Mouse (Mus musculus) myocyte (in vitro differentiated cells): ENCODE measurements around the gene Sh3d19. TPM values are rescaled to one million over a fixed set of nuclear protein-coding genes. Genes with fewer than 3 reads are reported as not detected.

Source experiments
- H3K27me3 ChIP-seq: one replicate; pipeline ENCODE4 v1.6.1; 2011; ENCODE audit not compliant: control insufficient read depth, insufficient read depth, insufficient read length
- H3K36me3 ChIP-seq: one replicate; pipeline ENCODE4 v1.6.1; 2011; ENCODE audit not compliant: control insufficient read depth, insufficient read depth
- H3K4me2 ChIP-seq: one replicate; pipeline ENCODE4 v1.6.1; 2011; ENCODE audit warnings: low read depth, control low read depth
- H3K4me3 ChIP-seq: one replicate; pipeline ENCODE4 v1.5.1; 2011; ENCODE audit warnings: mild to moderate bottlenecking, control low read depth, moderate library complexity
- H3K79me2 ChIP-seq: one replicate; pipeline ENCODE4 v1.6.1; 2011; ENCODE audit not compliant: control insufficient read depth, insufficient read depth
- H3ac ChIP-seq: one replicate; pipeline ENCODE4 v1.6.1; 2011; ENCODE audit not compliant: control insufficient read depth, insufficient read length
- CEBPB ChIP-seq: IDR thresholded peaks from 2 replicates; pipeline ENCODE4 v1.6.1; 2011; ENCODE audit warnings: mild to moderate bottlenecking, moderate library complexity; ENCODE audit not compliant: poor library complexity, insufficient read depth, severe bottlenecking
- E2F4 ChIP-seq: IDR thresholded peaks from one replicate; pipeline ENCODE4 v1.6.1; 2011; ENCODE audit warnings: mild to moderate bottlenecking, control low read depth, moderate library complexity; ENCODE audit not compliant: insufficient read depth
- MAX ChIP-seq: IDR thresholded peaks from one replicate; pipeline ENCODE4 v1.6.1; 2011; ENCODE audit warnings: low read depth, mild to moderate bottlenecking, control low read depth
- MYOD1 ChIP-seq, 3 experiments: IDR thresholded peaks; one replicate each; pipeline ENCODE4 v1.6.1; 2011; ENCODE audit warnings: control low read depth in 2 of 3, low read depth in 2 of 3, mild to moderate bottlenecking in 2 of 3, moderate library complexity in 1 of 3; ENCODE audit not compliant: insufficient read length in 2 of 3, control insufficient read depth in 1 of 3
- MYOG ChIP-seq, 3 experiments: IDR thresholded peaks; one replicate each; pipeline ENCODE4 v1.6.1; 2011; ENCODE audit warnings: control low read depth in 2 of 3, low read depth in 2 of 3, mild to moderate bottlenecking in 2 of 3; ENCODE audit not compliant: insufficient read length in 2 of 3, control insufficient read depth in 1 of 3, insufficient read depth in 1 of 3
- POLR2A ChIP-seq: IDR thresholded peaks from one replicate; pipeline ENCODE4 v1.6.1; 2011; ENCODE audit warnings: low read depth, mild to moderate bottlenecking, control low read depth, moderate library complexity; ENCODE audit not compliant: insufficient read length
- POLR2AphosphoS2 ChIP-seq: IDR thresholded peaks from one replicate; pipeline ENCODE4 v1.6.1; 2011; ENCODE audit warnings: low read depth, control low read depth; ENCODE audit not compliant: insufficient read length
- REST ChIP-seq: IDR thresholded peaks from one replicate; pipeline ENCODE4 v1.6.1; 2011; ENCODE audit warnings: mild to moderate bottlenecking, control low read depth, moderate library complexity; ENCODE audit not compliant: insufficient read depth, insufficient read length
- SRF ChIP-seq: IDR thresholded peaks from one replicate; pipeline ENCODE4 v1.6.1; 2011; ENCODE audit warnings: low read depth; ENCODE audit not compliant: control insufficient read depth, insufficient read length
- TCF12 ChIP-seq: IDR thresholded peaks from one replicate; pipeline ENCODE4 v1.6.1; 2011; ENCODE audit warnings: mild to moderate bottlenecking, control low read depth; ENCODE audit not compliant: poor library complexity, insufficient read depth, severe bottlenecking
- TCF3 ChIP-seq: IDR thresholded peaks from one replicate; pipeline ENCODE4 v1.6.1; 2011; ENCODE audit warnings: low read depth, control low read depth; ENCODE audit not compliant: insufficient read length
- USF1 ChIP-seq: IDR thresholded peaks from one replicate; pipeline ENCODE4 v1.6.1; 2011; ENCODE audit warnings: low read depth, mild to moderate bottlenecking, control low read depth, moderate library complexity
- polyA plus RNA-seq: library from polyadenylated mRNA; unstranded; fragments of >200 nt; fragmentation: generic; extraction: Trizol; gene quantifications from one replicate; pipeline ENCODE4 v1.2.1, GENCODE M21; 2012; ENCODE audit warnings: missing spikeins

Gene Sh3d19
- polyA plus RNA-seq, 1 experiment, result 7.0 TPM

GRCm38 (mm10) chr3:86069646-86070250, 98.8 kb downstream of the Sh3d19 start:
- no peaks in the 10 kb centered on the region for H3K27me3 ChIP-seq
- no peak overlapping the region for H3K4me2 ChIP-seq
- no peaks in the 10 kb centered on the region for H3K36me3 ChIP-seq
- H3ac ChIP-seq, result no peak overlapping the region
- no peak overlapping the region for H3K4me3 ChIP-seq
- TF ChIP-seq REST, result no peak
- TF ChIP-seq TCF12, result no peak
- TF ChIP-seq E2F4, result no peak
- no peak for TF ChIP-seq SRF
- TF ChIP-seq MYOD1 (IDR thresholded peaks at IDR 0.05; ENCODE audit: control insufficient read depth in 1 of 3, insufficient read length in 2 of 3, low read depth in 2 of 3), result no peak
- no peak for TF ChIP-seq TCF3
- no peak for TF ChIP-seq MYOG (IDR thresholded peaks at IDR 0.05; ENCODE audit: control insufficient read depth in 1 of 3, insufficient read depth in 1 of 3, insufficient read length in 2 of 3, low read depth in 2 of 3)
- TF ChIP-seq POLR2AphosphoS2, result no peak
- TF ChIP-seq MAX, result no peak
- no peak for TF ChIP-seq POLR2A
- TF ChIP-seq USF1, result no peak
- no peak for TF ChIP-seq CEBPB
- no peaks in the 10 kb centered on the region for H3K79me2 ChIP-seq

GRCm38 (mm10) chr3:86070799-86071198, 99.9 kb downstream of the Sh3d19 start:
- H3ac ChIP-seq, result no peak overlapping the region
- no peaks in the 10 kb centered on the region for H3K27me3 ChIP-seq
- H3K79me2 ChIP-seq, result no peaks in the 10 kb centered on the region
- H3K4me2 ChIP-seq, result no peak overlapping the region
- no peak for TF ChIP-seq USF1
- no peak for TF ChIP-seq E2F4
- no peak for TF ChIP-seq TCF3
- TF ChIP-seq CEBPB, result no peak
- no peak for TF ChIP-seq MYOG (IDR thresholded peaks at IDR 0.05; ENCODE audit: control insufficient read depth in 1 of 3, insufficient read depth in 1 of 3, insufficient read length in 2 of 3, low read depth in 2 of 3)
- no peak for TF ChIP-seq POLR2AphosphoS2
- no peak for TF ChIP-seq TCF12
- TF ChIP-seq MYOD1 (IDR thresholded peaks at IDR 0.05; ENCODE audit: control insufficient read depth in 1 of 3, insufficient read length in 2 of 3, low read depth in 2 of 3), result no peak
- TF ChIP-seq POLR2A, result no peak
- no peak for TF ChIP-seq SRF
- no peak for TF ChIP-seq REST
- no peak for TF ChIP-seq MAX
- no peak overlapping the region for H3K4me3 ChIP-seq
- no peaks in the 10 kb centered on the region for H3K36me3 ChIP-seq

GRCm38 (mm10) chr3:86072066-86072465, 101.2 kb downstream of the Sh3d19 start:
- Histone ChIP-seq H3K4me3 (no peak overlapping the region), H3K36me3 (no peaks in the 10 kb centered on the region)

DNA sequence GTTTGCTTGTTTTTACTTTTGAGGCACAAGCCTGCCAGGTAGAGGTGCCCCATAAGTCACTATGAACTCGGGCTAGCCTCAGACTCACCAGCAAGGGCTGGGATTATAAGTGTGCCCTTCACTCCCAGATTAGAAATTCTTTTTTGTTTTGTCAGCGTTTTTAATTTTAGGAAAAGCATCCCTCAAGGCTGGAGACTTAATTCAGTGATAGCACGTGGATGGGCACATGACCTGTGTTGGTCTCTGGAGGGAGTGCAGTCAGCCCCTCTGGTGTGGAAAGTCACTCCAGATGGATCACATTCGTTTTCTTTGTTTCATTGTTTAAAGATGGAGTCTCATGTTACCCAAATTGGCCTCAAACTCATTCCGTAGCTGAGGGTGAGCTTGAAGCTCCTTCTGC, 102.0 kb downstream of the Sh3d19 start:
- H3K36me3 ChIP-seq, result no peaks in the 10 kb centered on the region
- no peak overlapping the region for H3K4me2 ChIP-seq
- H3K27me3 ChIP-seq, result no peaks in the 10 kb centered on the region
- H3ac ChIP-seq, result no peak overlapping the region
- TF ChIP-seq USF1 (no peak), E2F4 (no peak)
- H3K4me3 ChIP-seq, result no peak overlapping the region
- H3K79me2 ChIP-seq, result no peaks in the 10 kb centered on the region

More at GRCm38 (mm10) chr3:86072066-86072465, 101.2 kb downstream of the Sh3d19 start:
- Histone ChIP-seq H3K4me2 (no peak overlapping the region), H3K27me3 (no peaks in the 10 kb centered on the region), H3ac (no peak overlapping the region), H3K79me2 (no peaks in the 10 kb centered on the region)
- TF ChIP-seq MAX, result no peak
- no peak for TF ChIP-seq POLR2AphosphoS2
- TF ChIP-seq MYOG (IDR thresholded peaks at IDR 0.05; ENCODE audit: control insufficient read depth in 1 of 3, insufficient read depth in 1 of 3, insufficient read length in 2 of 3, low read depth in 2 of 3), result no peak
- no peak for TF ChIP-seq TCF3
- TF ChIP-seq USF1, result no peak
- no peak for TF ChIP-seq MYOD1 (IDR thresholded peaks at IDR 0.05; ENCODE audit: control insufficient read depth in 1 of 3, insufficient read length in 2 of 3, low read depth in 2 of 3)
- no peak for TF ChIP-seq CEBPB

GRCm38 (mm10) chr3:86075593-86075992, 104.7 kb downstream of the Sh3d19 start:
- no peaks in the 10 kb centered on the region for H3K36me3 ChIP-seq
- H3K27me3 ChIP-seq, result no peaks in the 10 kb centered on the region
- H3K4me2 ChIP-seq, result no peak overlapping the region
- no peak for TF ChIP-seq TCF3
- no peak for TF ChIP-seq MAX
- TF ChIP-seq REST, result no peak
- no peak for TF ChIP-seq USF1
- TF ChIP-seq SRF, result no peak
- TF ChIP-seq CEBPB, result no peak
- TF ChIP-seq MYOG (IDR thresholded peaks at IDR 0.05; ENCODE audit: control insufficient read depth in 1 of 3, insufficient read depth in 1 of 3, insufficient read length in 2 of 3, low read depth in 2 of 3), result no peak
- TF ChIP-seq POLR2A, result no peak
- TF ChIP-seq TCF12, result no peak
- H3ac ChIP-seq, result no peak overlapping the region
- H3K79me2 ChIP-seq, result no peaks in the 10 kb centered on the region
- H3K4me3 ChIP-seq, result no peak overlapping the region
